Mouse (Mus musculus): Measurements from ENCODE around the gene Dbt. TPM values are rescaled to one million over a fixed set of nuclear protein-coding genes. Genes with fewer than 3 reads are reported as not detected.

Dbt gene
- polyA plus RNA-seq, 1 experiment from 2014 or later, result 4.4 TPM

DNA sequence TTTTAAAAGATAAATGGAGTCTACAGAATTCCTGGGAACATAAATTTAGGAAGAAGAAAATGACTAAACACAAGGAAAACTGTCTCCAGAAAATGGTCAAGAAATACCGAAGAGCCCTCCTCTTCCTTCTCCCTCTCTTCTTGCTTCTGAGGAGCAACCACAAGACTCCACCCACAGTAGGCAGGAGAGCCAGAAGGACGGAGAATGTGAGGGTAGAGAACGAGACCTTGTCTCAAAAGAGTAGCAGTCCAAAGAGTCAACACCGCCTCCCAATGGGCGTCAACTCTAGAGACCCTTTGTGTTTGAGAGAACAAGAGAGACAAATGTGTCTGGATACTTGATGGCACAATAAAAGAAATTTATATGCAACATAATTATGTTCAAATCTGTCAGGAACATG lies 19.2 kb upstream of the Dbt start:
- H3K9ac ChIP-seq (ENCODE audit: low read depth, low read length), result no peak overlapping the region
- 68% methylated on average over 5 of the region's 5 CpGs for WGBS
- no peak for ATAC-seq
- no peak overlapping the region for H3K27ac ChIP-seq (ENCODE audit: low read depth, low read length)
- H3K36me3 ChIP-seq (ENCODE audit: control insufficient read depth, insufficient read depth), result peaks cover 68% of the 10 kb centered on the region
- H3K9me3 ChIP-seq (ENCODE audit: control insufficient read depth), result no peaks in the 10 kb centered on the region
- no peak overlapping the region for H3K4me3 ChIP-seq (ENCODE audit: low read depth, low read length)
- H3K4me2 ChIP-seq (replicated peaks; ENCODE audit: low read depth), result no peak overlapping the region
- peak; percentile 8; the same call in 1 of the 2 replicates for TF ChIP-seq CTCF (IDR thresholded peaks at IDR 0.05; ENCODE audit: low read depth)
- H3K4me1 ChIP-seq (replicated peaks; ENCODE audit: control insufficient read depth, insufficient read depth, low read length), result no peaks in the 10 kb centered on the region
- no peaks in the 10 kb centered on the region for H3K27me3 ChIP-seq (replicated peaks; ENCODE audit: control insufficient read depth, insufficient read depth, low read length)

DNA sequence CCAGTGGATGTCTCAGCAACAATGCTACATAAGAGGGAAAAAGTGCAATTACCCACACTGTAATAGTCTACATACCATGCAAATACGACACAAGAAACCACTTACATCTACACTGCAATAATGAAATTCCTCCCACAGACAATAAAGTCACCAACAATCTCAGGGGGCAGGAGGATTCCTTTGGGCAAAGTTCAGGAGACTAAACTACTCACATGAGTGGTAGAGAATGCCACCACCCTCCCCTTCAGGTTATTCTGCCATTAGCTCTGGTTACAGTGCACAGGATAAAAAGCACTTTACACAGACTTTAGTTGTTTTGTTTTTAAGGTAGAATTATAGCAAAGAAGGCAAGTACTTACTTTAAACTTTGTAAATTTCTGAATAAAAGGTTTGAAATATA lies 17.2 kb upstream of the Dbt start:
- TF ChIP-seq CTCF (IDR thresholded peaks at IDR 0.05; ENCODE audit: low read depth), result no peak
- WGBS, result 51% methylated on average over 1 of the region's 1 CpGs
- no peak overlapping the region for H3K9ac ChIP-seq (ENCODE audit: low read depth, low read length)
- H3K27ac ChIP-seq (ENCODE audit: low read depth, low read length), result no peak overlapping the region
- H3K27me3 ChIP-seq (replicated peaks; ENCODE audit: control insufficient read depth, insufficient read depth, low read length), result no peaks in the 10 kb centered on the region
- ATAC-seq, result 0 out of 2 replicates have a peak, but pooled peaks have one; percentile 19
- no peak overlapping the region for H3K4me2 ChIP-seq (replicated peaks; ENCODE audit: low read depth)
- H3K36me3 ChIP-seq (ENCODE audit: control insufficient read depth, insufficient read depth), result peaks cover 63% of the 10 kb centered on the region
- H3K4me3 ChIP-seq (ENCODE audit: low read depth, low read length), result no peak overlapping the region
- H3K4me1 ChIP-seq (replicated peaks; ENCODE audit: control insufficient read depth, insufficient read depth, low read length), result no peaks in the 10 kb centered on the region
- H3K9me3 ChIP-seq (ENCODE audit: control insufficient read depth), result no peaks in the 10 kb centered on the region

- H3K9me3 ChIP-seq (ENCODE audit: control insufficient read depth), result no peaks in the 10 kb centered on the region
Measured at GRCm38 (mm10) chr3:116507772-116508351, 5.0 kb upstream of the Dbt start, which contains the start of gene Rtca. TSS of gene Rtca (minus strand) at chr3:116508208.

DNA sequence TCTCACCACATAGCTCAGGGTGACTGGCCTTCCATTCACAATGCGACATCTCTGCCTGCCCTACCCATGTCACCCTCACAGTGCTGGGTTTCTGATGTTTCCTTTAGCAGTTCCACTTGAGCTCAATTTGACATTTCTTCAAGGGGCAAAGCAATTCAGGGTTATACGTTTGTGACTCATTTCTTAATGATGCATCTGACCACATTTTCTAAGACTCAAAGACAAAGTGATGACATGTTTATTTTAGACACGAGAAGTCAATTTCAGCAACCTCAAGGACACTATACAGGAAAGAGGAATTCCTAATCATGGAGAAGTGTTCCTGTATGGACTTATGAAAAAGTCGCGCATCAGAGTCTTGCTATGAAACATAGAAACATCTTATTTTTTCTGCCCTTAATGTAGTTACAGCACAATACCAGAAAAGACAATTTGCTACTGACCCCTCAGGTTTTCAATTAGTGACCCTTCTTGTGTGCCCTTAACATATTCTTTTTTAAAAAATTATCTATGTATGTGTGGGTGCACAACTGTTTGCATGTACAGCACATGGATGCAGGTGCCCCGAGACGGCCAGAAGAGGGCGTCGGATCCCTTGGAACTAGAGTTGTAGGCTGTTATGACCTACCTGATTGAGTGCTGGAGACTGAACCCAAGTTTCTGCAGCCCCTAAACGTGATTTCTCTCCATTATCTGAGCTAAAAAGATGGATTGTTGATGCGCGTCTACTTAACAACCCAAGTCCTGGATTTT lies 543 bp upstream of the Dbt start:
- Histone ChIP-seq H3K36me3 (ENCODE audit: control insufficient read depth, insufficient read depth) (no peaks in the 10 kb centered on the region), H3K27ac (ENCODE audit: low read depth, low read length) (no peak overlapping the region), H3K27me3 (replicated peaks; ENCODE audit: control insufficient read depth, insufficient read depth, low read length) (no peaks in the 10 kb centered on the region), H3K4me3 (ENCODE audit: low read depth, low read length) (peak overlapping the region; percentile 61), H3K4me2 (replicated peaks; ENCODE audit: low read depth) (peak overlapping the region; percentile 73), H3K9ac (ENCODE audit: low read depth, low read length) (no peak overlapping the region), H3K9me3 (ENCODE audit: control insufficient read depth) (no peaks in the 10 kb centered on the region), H3K4me1 (replicated peaks; ENCODE audit: control insufficient read depth, insufficient read depth, low read length) (0 out of 2 replicates have a peak, but pooled peaks cover 5% of the 10 kb centered on the region)
- 40% methylated on average over 12 of the region's 12 CpGs for WGBS
- ATAC-seq, result peak; percentile 8; the same call in 1 of the 2 replicates
- peak; percentile 52 for TF ChIP-seq CTCF (IDR thresholded peaks at IDR 0.05; ENCODE audit: low read depth)

More at GRCm38 (mm10) chr3:116507772-116508351, 5.0 kb upstream of the Dbt start, which contains the start of gene Rtca:
- no peaks in the 10 kb centered on the region for H3K27me3 ChIP-seq (replicated peaks; ENCODE audit: control insufficient read depth, insufficient read depth, low read length)
- peak; percentile 92 for ATAC-seq
- H3K36me3 ChIP-seq (ENCODE audit: control insufficient read depth, insufficient read depth), result peaks cover 19% of the 10 kb centered on the region
- H3K27ac ChIP-seq (ENCODE audit: low read depth, low read length), result peak within 1 kb of the TSS; percentile 76
- peak within 1 kb of the TSS; percentile 78 for H3K9ac ChIP-seq (ENCODE audit: low read depth, low read length)
- TF ChIP-seq CTCF (IDR thresholded peaks at IDR 0.05; ENCODE audit: low read depth), result peak; percentile 94
- H3K4me3 ChIP-seq (ENCODE audit: low read depth, low read length), result peak within 1 kb of the TSS; percentile 85
- under 1% methylated on average over 39 of the region's 44 CpGs for WGBS
- H3K4me2 ChIP-seq (replicated peaks; ENCODE audit: low read depth), result peak within 1 kb of the TSS; percentile 93
- H3K4me1 ChIP-seq (replicated peaks; ENCODE audit: control insufficient read depth, insufficient read depth, low read length), result no peaks in the 10 kb centered on the region

DNA sequence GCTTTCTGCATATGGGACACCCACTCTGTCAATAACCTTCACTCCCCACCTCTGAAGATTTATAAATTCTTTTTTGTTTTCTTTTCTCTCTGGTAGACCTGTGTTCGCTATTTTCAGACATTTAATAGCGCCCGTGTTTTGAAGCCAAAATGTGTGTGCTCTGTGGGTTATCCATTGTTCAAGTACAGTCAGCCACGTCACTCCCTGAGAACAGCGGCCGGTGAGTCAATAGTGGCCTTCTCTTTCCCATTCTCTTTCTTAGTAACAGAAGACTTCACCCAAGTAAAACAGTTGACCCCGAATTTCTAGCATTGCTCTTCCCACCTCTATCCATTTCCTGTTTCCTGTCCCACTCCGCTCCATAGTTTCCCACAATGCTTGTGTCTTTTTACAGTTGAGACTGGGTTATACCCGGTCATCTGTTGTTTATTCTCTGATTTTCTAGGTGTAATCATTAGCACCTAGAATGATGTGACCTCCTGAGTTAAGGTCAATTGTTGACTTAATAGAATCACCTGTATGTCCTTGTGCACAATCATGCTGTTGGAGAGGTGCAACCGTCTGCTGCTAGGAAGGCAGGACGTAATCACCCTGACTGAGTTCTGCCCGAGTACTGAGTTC lies 7.4 kb downstream of the Dbt start:
- Histone ChIP-seq H3K27ac (ENCODE audit: low read depth, low read length) (no peak overlapping the region), H3K36me3 (ENCODE audit: control insufficient read depth, insufficient read depth) (no peaks in the 10 kb centered on the region), H3K9me3 (ENCODE audit: control insufficient read depth) (no peaks in the 10 kb centered on the region), H3K27me3 (replicated peaks; ENCODE audit: control insufficient read depth, insufficient read depth, low read length) (no peaks in the 10 kb centered on the region), H3K4me3 (ENCODE audit: low read depth, low read length) (no peak overlapping the region), H3K9ac (ENCODE audit: low read depth, low read length) (no peak overlapping the region), H3K4me2 (replicated peaks; ENCODE audit: low read depth) (no peak overlapping the region), H3K4me1 (replicated peaks; ENCODE audit: control insufficient read depth, insufficient read depth, low read length) (no peaks in the 10 kb centered on the region)
- TF ChIP-seq CTCF (IDR thresholded peaks at IDR 0.05; ENCODE audit: low read depth), result no peak
- no peak for ATAC-seq
- WGBS, result 85% methylated on average over 12 of the region's 12 CpGs

GRCm38 (mm10) chr3:116529741-116530140 lies 16.9 kb downstream of the Dbt start:
- WGBS, result 47% methylated on average over 4 of the region's 5 CpGs
- no peak for ATAC-seq
- Histone ChIP-seq H3K36me3 (ENCODE audit: control insufficient read depth, insufficient read depth) (peaks cover 18% of the 10 kb centered on the region; the same call in 1 of the 2 replicates), H3K27ac (ENCODE audit: low read depth, low read length) (no peak overlapping the region), H3K4me3 (ENCODE audit: low read depth, low read length) (no peak overlapping the region), H3K9ac (ENCODE audit: low read depth, low read length) (no peak overlapping the region), H3K4me1 (replicated peaks; ENCODE audit: control insufficient read depth, insufficient read depth, low read length) (no peaks in the 10 kb centered on the region), H3K9me3 (ENCODE audit: control insufficient read depth) (no peaks in the 10 kb centered on the region), H3K4me2 (replicated peaks; ENCODE audit: low read depth) (no peak overlapping the region), H3K27me3 (replicated peaks; ENCODE audit: control insufficient read depth, insufficient read depth, low read length) (no peaks in the 10 kb centered on the region)
- TF ChIP-seq CTCF (IDR thresholded peaks at IDR 0.05; ENCODE audit: low read depth), result no peak

All from intestine, postnatal 0 days (tissue).